In genomic region chr9:106452351-106452750, GRCm38 (mm10) we compare ENCODE assay signal across 9 mouse cellular contexts. TPM values are rescaled to one million over a fixed set of nuclear protein-coding genes. Genes with fewer than 3 reads are reported as not detected.
A peak's percentile ranks its signal among the peaks of the same experiment; 100 is the strongest.
DNase-seq lines count a peak whose midpoint lies in the region; ATAC-seq and TF ChIP-seq lines count a peak whose summit lies in the region.
"Had no signal": no experiment of that assay in that cellular context is flagged by ENCODE, and none has a peak within 500 bp of the region (broad histone marks: within the 10 kb centered on the region; RNA-seq: fewer than 3 reads in every experiment).

No protein-coding gene starts in this region.

- H3K9me3 ChIP-seq in heart, embryonic 13.5 days: no peaks in the 10 kb centered on the region
- no peaks in the 10 kb centered on the region for H3K9me3 ChIP-seq in E14TG2a.4 (ENCODE audit: low read length)
- H3K9me3 ChIP-seq in forebrain, embryonic 15.5 days: no peaks in the 10 kb centered on the region
- no peaks in the 10 kb centered on the region for H3K9me3 ChIP-seq in liver, embryonic 13.5 days (replicated peaks)

- no peak for TF ChIP-seq POLR2A in heart, adult 2 months (IDR thresholded peaks at IDR 0.05; ENCODE audit: insufficient read depth, low read depth, low read length)

- no peaks in the 10 kb centered on the region for H3K36me3 ChIP-seq in heart, embryonic 13.5 days
- H3K36me3 ChIP-seq in heart, adult 2 months (ENCODE audit: control insufficient read depth, insufficient read depth, low read length): no peaks in the 10 kb centered on the region
- peaks cover 13% of the 10 kb centered on the region for H3K36me3 ChIP-seq in E14TG2a.4 (ENCODE audit: insufficient read depth, low read length)
- H3K36me3 ChIP-seq in forebrain, embryonic 15.5 days: no peaks in the 10 kb centered on the region
- no peaks in the 10 kb centered on the region for H3K36me3 ChIP-seq in liver, embryonic 13.5 days

- ATAC-seq in heart, embryonic 13.5 days (ENCODE audit: extremely low read depth, insufficient number of reproducible peaks, low FRiP score, low TSS enrichment): no peak
- ATAC-seq in forebrain, embryonic 15.5 days (replicated peaks): no peak
- no peak for ATAC-seq in liver, embryonic 13.5 days (ENCODE audit: low read depth)
- no peak for ATAC-seq in inflammation-experienced regulatory T-cells, adult 6 months
- ATAC-seq: activated CD4-positive, CD25-positive, alpha-beta regulatory T cell, adult 4 months had no signal

- 44% methylated on average over 6 of the region's 6 CpGs for WGBS in heart, embryonic 13.5 days
- 71% methylated on average over 6 of the region's 6 CpGs for WGBS in heart, adult 2 months
- WGBS in forebrain, embryonic 15.5 days: 19% methylated on average over 6 of the region's 6 CpGs
- WGBS in liver, embryonic 13.5 days (ENCODE audit: insufficient replicate concordance): 49% methylated on average over 6 of the region's 6 CpGs

- H3K4me3 ChIP-seq in heart, embryonic 13.5 days: peak overlapping the region; percentile 68; the same call in 1 of the 2 replicates
- H3K4me3 ChIP-seq in heart, adult 2 months: no peak overlapping the region
- H3K4me3 ChIP-seq in E14TG2a.4 (replicated peaks; ENCODE audit: low read length): peak overlapping the region; percentile 90
- H3K4me3 ChIP-seq in forebrain, embryonic 15.5 days: peak overlapping the region; percentile 77
- H3K4me3 ChIP-seq in liver, embryonic 13.5 days (replicated peaks): peak overlapping the region; percentile 66

- H3K9ac ChIP-seq in heart, embryonic 13.5 days: 0 out of 2 replicates have a peak overlapping the region, but pooled peaks have one; percentile 88
- no peak overlapping the region for H3K9ac ChIP-seq in heart, adult 2 months (ENCODE audit: low read depth, low read length)
- no peak overlapping the region for H3K9ac ChIP-seq in forebrain, embryonic 15.5 days (replicated peaks)
- no peak overlapping the region for H3K9ac ChIP-seq in liver, embryonic 13.5 days

- peaks cover 3% of the 10 kb centered on the region; the same call in 1 of the 2 replicates for H3K27me3 ChIP-seq in heart, embryonic 13.5 days (replicated peaks)
- H3K27me3 ChIP-seq in heart, adult 2 months (ENCODE audit: control insufficient read depth, insufficient read depth, low read length): no peaks in the 10 kb centered on the region
- peaks cover 7% of the 10 kb centered on the region; the same call in 1 of the 2 replicates for H3K27me3 ChIP-seq in E14TG2a.4 (ENCODE audit: insufficient read depth, low read length)
- no peaks in the 10 kb centered on the region for H3K27me3 ChIP-seq in forebrain, embryonic 15.5 days
- H3K27me3 ChIP-seq in liver, embryonic 13.5 days: peaks cover 48% of the 10 kb centered on the region

- peak overlapping the region; percentile 95 for H3K4me2 ChIP-seq in heart, embryonic 13.5 days
- peak overlapping the region; percentile 96 for H3K4me2 ChIP-seq in forebrain, embryonic 15.5 days (replicated peaks)
- peak overlapping the region; percentile 87 for H3K4me2 ChIP-seq in liver, embryonic 13.5 days

- peaks cover 84% of the 10 kb centered on the region for H3K4me1 ChIP-seq in heart, embryonic 13.5 days
- peaks cover 16% of the 10 kb centered on the region for H3K4me1 ChIP-seq in heart, adult 2 months (ENCODE audit: control insufficient read depth, insufficient read depth, low read length)
- peaks cover 83% of the 10 kb centered on the region for H3K4me1 ChIP-seq in E14TG2a.4 (replicated peaks; ENCODE audit: low read depth, low read length)
- peaks cover 62% of the 10 kb centered on the region for H3K4me1 ChIP-seq in forebrain, embryonic 15.5 days
- H3K4me1 ChIP-seq in liver, embryonic 13.5 days (replicated peaks): peaks cover 89% of the 10 kb centered on the region

- TF ChIP-seq EP300 in heart, adult 2 months (IDR thresholded peaks at IDR 0.05; ENCODE audit: insufficient read depth, low read depth, low read length): no peak

- no peak for DNase-seq in heart, adult 2 months
- no peak for DNase-seq in liver, embryonic 13.5 days
- no peak for DNase-seq in cerebellum, adult 9-11 months
- DNase-seq in gastrocnemius, postnatal 14 days: no peak

- H3K79me2 ChIP-seq in heart, adult 2 months (replicated peaks; ENCODE audit: control insufficient read depth, insufficient read depth, low read length): no peaks in the 10 kb centered on the region

- H3K27ac ChIP-seq in heart, embryonic 13.5 days (replicated peaks): peak overlapping the region; percentile 84
- no peak overlapping the region; the same call in 1 of the 2 replicates for H3K27ac ChIP-seq in heart, adult 2 months
- peak overlapping the region; percentile 93 for H3K27ac ChIP-seq in forebrain, embryonic 15.5 days (replicated peaks)
- H3K27ac ChIP-seq in liver, embryonic 13.5 days: 0 out of 2 replicates have a peak overlapping the region, but pooled peaks have one; percentile 23

- intact Hi-C loops in heart, adult 2 months (cut with DNase I): no loop called here
- intact Hi-C loops in gastrocnemius, postnatal 14 days (cut with DNase I; ENCODE audit: low total_unique reads): no loop called here

- TF ChIP-seq CTCF in heart, adult 2 months (IDR thresholded peaks at IDR 0.05): no peak
- no peak for TF ChIP-seq CTCF in E14TG2a.4 (conservative IDR thresholded peaks at IDR 0.05; ENCODE audit: low read length)

RNA-seq across cellular contexts. Expression of gene Pcbp4, which starts 0.7 kb away (rescaled TPM):
- polyA plus RNA-seq in heart, embryonic 13.5 days (2015; fragmentation: Nextera tagmentation; extraction: Ambion mirVana): 82.0 and 85.0 TPM in 2 replicates
- total RNA-seq in heart, adult 2 months (2021): 10 to 100 TPM; 70.0 to 74.6 TPM
- polyA plus RNA-seq in heart, adult 2 months (2012; rRNA removed): 92.8 and 95.8 TPM in 2 replicates
- polyA plus RNA-seq in forebrain, embryonic 15.5 days (2015; fragmentation: Nextera tagmentation; extraction: Ambion mirVana): 251 and 266 TPM in 2 replicates
- polyA plus RNA-seq in liver, embryonic 13.5 days (2015; fragmentation: Nextera tagmentation; extraction: Ambion mirVana): 12.7 and 13.2 TPM in 2 replicates
- 1 to 10 TPM; 4.1 to 5.0 (median 4.4) TPM for polyA plus RNA-seq in inflammation-experienced regulatory T-cells, adult 6 months (2017; shearing (Covaris generic))
- 10 to 100 TPM; 47.6 to 48.7 TPM for total RNA-seq in gastrocnemius, postnatal 14 days (2021)

RNA-seq across cellular contexts. Expression of gene Abhd14a, which starts 4.9 kb away (rescaled TPM):
- 44.8 and 53.3 TPM in 2 replicates for polyA plus RNA-seq in heart, embryonic 13.5 days (2015; fragmentation: Nextera tagmentation; extraction: Ambion mirVana)
- 10 to 100 TPM; 18.7 to 21.8 TPM for total RNA-seq in heart, adult 2 months (2021)
- 33.2 and 43.0 TPM in 2 replicates for polyA plus RNA-seq in heart, adult 2 months (2012; rRNA removed)
- 64.8 and 68.5 TPM in 2 replicates for polyA plus RNA-seq in forebrain, embryonic 15.5 days (2015; fragmentation: Nextera tagmentation; extraction: Ambion mirVana)
- polyA plus RNA-seq in liver, embryonic 13.5 days (2015; fragmentation: Nextera tagmentation; extraction: Ambion mirVana): 24.4 and 26.3 TPM in 2 replicates
- 10 to 100 TPM in 2 of 3 experiments, 1 to 10 TPM in 1; 8.1 to 14.9 (median 14.4) TPM for polyA plus RNA-seq in inflammation-experienced regulatory T-cells, adult 6 months (2017; shearing (Covaris generic))
- 10 to 100 TPM; 13.3 to 16.0 TPM for total RNA-seq in gastrocnemius, postnatal 14 days (2021)

RNA-seq across cellular contexts. Expression of gene Abhd14b, which starts 5.1 kb away (rescaled TPM):
- polyA plus RNA-seq in heart, embryonic 13.5 days (2015; fragmentation: Nextera tagmentation; extraction: Ambion mirVana): 7.4 and 7.7 TPM in 2 replicates
- 1 to 10 TPM; 6.6 to 6.8 TPM for total RNA-seq in heart, adult 2 months (2021)
- 27.8 and 34.8 TPM in 2 replicates for polyA plus RNA-seq in heart, adult 2 months (2012; rRNA removed)
- polyA plus RNA-seq in forebrain, embryonic 15.5 days (2015; fragmentation: Nextera tagmentation; extraction: Ambion mirVana): 5.6 and 6.9 TPM in 2 replicates
- 16.7 and 18.2 TPM in 2 replicates for polyA plus RNA-seq in liver, embryonic 13.5 days (2015; fragmentation: Nextera tagmentation; extraction: Ambion mirVana)
- 10 to 100 TPM in 2 of 3 experiments, 1 to 10 TPM in 1; 6.3 to 17.6 (median 12.6) TPM for polyA plus RNA-seq in inflammation-experienced regulatory T-cells, adult 6 months (2017; shearing (Covaris generic))
- total RNA-seq in gastrocnemius, postnatal 14 days (2021): 1 to 10 TPM; 4.6 to 6.5 TPM

RNA-seq across cellular contexts. Expression of gene Gpr62, which starts 13.4 kb away (rescaled TPM):
- 0.19 and 0.31 TPM in 2 replicates for polyA plus RNA-seq in heart, embryonic 13.5 days (2015; fragmentation: Nextera tagmentation; extraction: Ambion mirVana)
- not detected for total RNA-seq in heart, adult 2 months (2021)
- polyA plus RNA-seq in heart, adult 2 months (2012; rRNA removed): 0.12 TPM in 1 of 2 replicates, not detected in the other
- polyA plus RNA-seq in forebrain, embryonic 15.5 days (2015; fragmentation: Nextera tagmentation; extraction: Ambion mirVana): 0.64 and 0.75 TPM in 2 replicates
- 0.09 TPM in 1 of 2 replicates, not detected in the other for polyA plus RNA-seq in liver, embryonic 13.5 days (2015; fragmentation: Nextera tagmentation; extraction: Ambion mirVana)
- not detected for polyA plus RNA-seq in inflammation-experienced regulatory T-cells, adult 6 months (2017; shearing (Covaris generic))
- under 1 TPM; 0.16 to 0.33 TPM for total RNA-seq in gastrocnemius, postnatal 14 days (2021)
- polyA plus RNA-seq: activated CD4-positive, CD25-positive, alpha-beta regulatory T cell, adult 4 months had no signal

RNA-seq across cellular contexts. Expression of gene Acy1, which starts 14.2 kb away (rescaled TPM):
- polyA plus RNA-seq in heart, embryonic 13.5 days (2015; fragmentation: Nextera tagmentation; extraction: Ambion mirVana): 25.7 and 27.2 TPM in 2 replicates
- 10 to 100 TPM; 20.1 to 26.7 TPM for total RNA-seq in heart, adult 2 months (2021)
- polyA plus RNA-seq in heart, adult 2 months (2012; rRNA removed): 12.0 and 12.5 TPM in 2 replicates
- polyA plus RNA-seq in forebrain, embryonic 15.5 days (2015; fragmentation: Nextera tagmentation; extraction: Ambion mirVana): 33.1 and 36.4 TPM in 2 replicates
- 31.2 and 32.2 TPM in 2 replicates for polyA plus RNA-seq in liver, embryonic 13.5 days (2015; fragmentation: Nextera tagmentation; extraction: Ambion mirVana)
- 10 to 100 TPM in 1 of 3 experiments, 1 to 10 TPM in 2; 8.9 to 14.6 (median 9.4) TPM for polyA plus RNA-seq in inflammation-experienced regulatory T-cells, adult 6 months (2017; shearing (Covaris generic))
- 10 to 100 TPM in 1 of 2 experiments, 1 to 10 TPM in 1; 8.4 to 10.9 TPM for total RNA-seq in gastrocnemius, postnatal 14 days (2021)
